Comparison of ENCODE assay signal across 8 mouse cellular contexts in genomic region chr6:54818389-54818788, GRCm38 (mm10). TPM values are rescaled to one million over a fixed set of nuclear protein-coding genes. Genes with fewer than 3 reads are reported as not detected.
DNase-seq lines count a peak whose midpoint lies in the region; ATAC-seq and TF ChIP-seq lines count a peak whose summit lies in the region.

No protein-coding gene starts in this region.

- H3K27ac ChIP-seq in kidney, embryonic 15.5 days: no peak overlapping the region
- H3K27ac ChIP-seq in bone marrow, adult 2 months (ENCODE audit: control insufficient read depth, insufficient read depth, low read depth, low read length, poor library complexity): no peak overlapping the region
- no peak overlapping the region for H3K27ac ChIP-seq in hindbrain, embryonic 14.5 days
- H3K27ac ChIP-seq in midbrain, embryonic 14.5 days (replicated peaks; ENCODE audit: low read depth, low read length): no peak overlapping the region

- WGBS in kidney, embryonic 15.5 days: 56% methylated on average over 2 of the region's 2 CpGs
- WGBS in bone marrow, adult 2 months: 23% methylated on average over 2 of the region's 2 CpGs
- WGBS in hindbrain, embryonic 14.5 days: 58% methylated on average over 2 of the region's 2 CpGs
- WGBS in midbrain, embryonic 14.5 days: 55% methylated on average over 2 of the region's 2 CpGs

- H3K9ac ChIP-seq in kidney, embryonic 15.5 days: 0 out of 2 replicates have a peak overlapping the region, but pooled peaks have one; percentile 94
- H3K9ac ChIP-seq in hindbrain, embryonic 14.5 days: peak overlapping the region; percentile 85; the same call in 1 of the 2 replicates
- H3K9ac ChIP-seq in midbrain, embryonic 14.5 days (replicated peaks; ENCODE audit: low read length): no peak overlapping the region; the same call in 1 of the 2 replicates

- H3K9me3 ChIP-seq in kidney, embryonic 15.5 days (replicated peaks): no peaks in the 10 kb centered on the region
- H3K9me3 ChIP-seq in hindbrain, embryonic 14.5 days (ENCODE audit: control insufficient read depth, low read length): no peaks in the 10 kb centered on the region
- no peaks in the 10 kb centered on the region for H3K9me3 ChIP-seq in midbrain, embryonic 14.5 days (ENCODE audit: control insufficient read depth, low read length)

- intact Hi-C loops in left cerebral cortex, postnatal 14 days (cut with DNase I): loop anchor here (5.0 to 10.0 kb wide), 2 partner anchors 116 to 346 kb away; no protein-coding TSS in a partner anchor

- H3K4me3 ChIP-seq in kidney, embryonic 15.5 days (replicated peaks): peak overlapping the region; percentile 88
- H3K4me3 ChIP-seq in bone marrow, adult 2 months (replicated peaks; ENCODE audit: control insufficient read depth, low read depth, low read length): peak overlapping the region; percentile 94
- H3K4me3 ChIP-seq in hindbrain, embryonic 14.5 days (replicated peaks; ENCODE audit: low read length): peak overlapping the region; percentile 67
- H3K4me3 ChIP-seq in midbrain, embryonic 14.5 days (replicated peaks; ENCODE audit: low read depth, low read length): peak overlapping the region; percentile 74

- ATAC-seq in kidney, embryonic 15.5 days (replicated peaks; ENCODE audit: low FRiP score): no peak
- no peak for ATAC-seq in hindbrain, embryonic 14.5 days (ENCODE audit: low FRiP score)
- ATAC-seq in midbrain, embryonic 14.5 days (ENCODE audit: low FRiP score, low TSS enrichment): no peak
- no peak for ATAC-seq in megakaryocyte progenitor cell, adult 5-6 weeks (replicated peaks; ENCODE audit: poor library complexity)

- TF ChIP-seq POLR2A in bone marrow, adult 2 months (IDR thresholded peaks at IDR 0.05; ENCODE audit: borderline replicate concordance, control insufficient read depth, low read depth, low read length): no peak

- H3K36me3 ChIP-seq in kidney, embryonic 15.5 days: no peaks in the 10 kb centered on the region
- H3K36me3 ChIP-seq in hindbrain, embryonic 14.5 days (replicated peaks; ENCODE audit: control insufficient read depth, insufficient read depth): no peaks in the 10 kb centered on the region
- H3K36me3 ChIP-seq in midbrain, embryonic 14.5 days (ENCODE audit: control insufficient read depth, insufficient read depth, low read length): no peaks in the 10 kb centered on the region

- H3K4me1 ChIP-seq in kidney, embryonic 15.5 days: peaks cover 26% of the 10 kb centered on the region
- no peaks in the 10 kb centered on the region; the same call in none of the 2 replicates for H3K4me1 ChIP-seq in bone marrow, adult 2 months (ENCODE audit: control insufficient read depth, insufficient read depth, low read length)
- H3K4me1 ChIP-seq in hindbrain, embryonic 14.5 days (replicated peaks; ENCODE audit: control insufficient read depth, insufficient read depth, low read length): peaks cover 24% of the 10 kb centered on the region
- H3K4me1 ChIP-seq in midbrain, embryonic 14.5 days (ENCODE audit: control insufficient read depth, insufficient read depth, low read length): peaks cover 20% of the 10 kb centered on the region

- peak overlapping the region; percentile 68 for H3K4me2 ChIP-seq in kidney, embryonic 15.5 days
- peak overlapping the region; percentile 58 for H3K4me2 ChIP-seq in hindbrain, embryonic 14.5 days (replicated peaks)
- H3K4me2 ChIP-seq in midbrain, embryonic 14.5 days (ENCODE audit: low read length): peak overlapping the region; percentile 79

- no peak for TF ChIP-seq CTCF in bone marrow, adult 2 months (IDR thresholded peaks at IDR 0.05; ENCODE audit: control insufficient read depth, insufficient read depth, low read length)

- no peaks in the 10 kb centered on the region for H3K27me3 ChIP-seq in kidney, embryonic 15.5 days
- H3K27me3 ChIP-seq in hindbrain, embryonic 14.5 days (ENCODE audit: control insufficient read depth, insufficient read depth, low read length): no peaks in the 10 kb centered on the region
- H3K27me3 ChIP-seq in midbrain, embryonic 14.5 days (ENCODE audit: control insufficient read depth, insufficient read depth, low read length): no peaks in the 10 kb centered on the region

- DNase-seq in kidney, postnatal 14 days: no peak
- DNase-seq in hindbrain, embryonic 14.5 days (ENCODE audit: low spot score): no peak
- DNase-seq in midbrain, embryonic 14.5 days: no peak
- no peak for DNase-seq in left cerebral cortex, postnatal 14 days (ENCODE audit: low spot score in 2 of 2)
- no peak for DNase-seq in thymus, postnatal 36 days

RNA-seq across cellular contexts. Expression of gene Znrf2, which starts 1.7 kb away (rescaled TPM):
- polyA plus RNA-seq in kidney, embryonic 15.5 days (2015; fragmentation: Nextera tagmentation; extraction: Ambion mirVana): 4.1 and 4.3 TPM in 2 replicates
- polyA plus RNA-seq in bone marrow, adult 2 months (2011; ENCODE audit: insufficient read depth, insufficient read length, low replicate concordance, missing spikeins): 10.4 and 10.6 TPM in 2 replicates
- 6.1 and 7.7 TPM in 2 replicates for polyA plus RNA-seq in hindbrain, embryonic 14.5 days (2014; fragmentation: Nextera tagmentation; extraction: Ambion mirVana)
- 8.8 and 11.6 TPM in 2 replicates for polyA plus RNA-seq in midbrain, embryonic 14.5 days (2014; fragmentation: Nextera tagmentation; extraction: Ambion mirVana)
- total RNA-seq in left cerebral cortex, postnatal 14 days (2021): 10 to 100 TPM; 19.4 to 21.8 TPM
- total RNA-seq in megakaryocyte progenitor cell, adult 5-6 weeks (2015): 71.1 and 75.3 TPM in 2 replicates
- 61.4 and 66.6 TPM in 2 replicates for total RNA-seq in megakaryocyte progenitor cell, adult 5-6 weeks (2017)
